Mouse (Mus musculus) layer of hippocampus, adult 18-20 months (tissue): ENCODE data around the gene Ost4. TPM values are rescaled to one million over a fixed set of nuclear protein-coding genes. Genes with fewer than 3 reads are reported as not detected.

ENCODE experiments used
- DNase-seq, 2 experiments: peaks; one replicate each; pipeline ENCODE4 v3.0.0; 2022; ENCODE audit warnings: low spot score in 2 of 2
- long read RNA-seq: library from polyadenylated mRNA; stranded (forward); transcript quantifications from one replicate; pipeline ENCODE4 v2.0.0, GENCODE M21; 2021
- total RNA-seq, 2 experiments: library from RNA; stranded (reverse); gene quantifications; 2 replicates each; pipeline ENCODE4 v1.2.3; 2021

Ost4 gene
- 10 to 100 TPM; 97.5 to 98.5 TPM for total RNA-seq
- long read RNA-seq, transcript Ost4-201 (2 exons, 576 nt) = minor isoform, 9 of 30 reads
- long read RNA-seq, transcript Ost4-202 (3 exons, 1,144 nt) = major isoform, 21 of 30 reads
- long read RNA-seq, partial matches to known transcripts = 0 of 30 reads
- long read RNA-seq, other reads (novel, unspliced or antisense) = 0 of 30 reads

GRCm38 (mm10) chr5:30907413-30908059 lies at the start of gene Ost4:
Gene Ost4, minus strand, starts transcription at chr5:30907788.
- DNase-seq = peak; percentile 96 to 97

DNA sequence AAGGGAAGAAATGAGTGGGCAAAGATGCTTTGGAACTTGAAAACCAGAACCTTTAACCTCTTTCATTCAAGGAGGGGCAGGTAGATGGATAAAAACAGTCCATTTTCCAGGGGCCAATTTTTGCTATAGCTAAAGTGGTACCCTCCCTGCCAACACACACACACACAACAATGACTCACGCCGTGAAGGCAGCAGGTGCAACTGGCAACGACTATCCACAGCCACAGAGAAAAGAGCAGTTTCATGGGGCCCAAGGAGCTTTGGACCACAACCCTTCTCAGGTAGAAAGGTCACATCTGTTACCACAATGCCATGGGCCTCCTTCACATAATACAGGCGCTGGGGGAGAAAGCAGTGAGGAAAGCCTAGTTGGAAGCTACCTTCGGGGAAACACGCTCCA lies 48.2 kb upstream of the Ost4 start:
- no peak for DNase-seq

DNA sequence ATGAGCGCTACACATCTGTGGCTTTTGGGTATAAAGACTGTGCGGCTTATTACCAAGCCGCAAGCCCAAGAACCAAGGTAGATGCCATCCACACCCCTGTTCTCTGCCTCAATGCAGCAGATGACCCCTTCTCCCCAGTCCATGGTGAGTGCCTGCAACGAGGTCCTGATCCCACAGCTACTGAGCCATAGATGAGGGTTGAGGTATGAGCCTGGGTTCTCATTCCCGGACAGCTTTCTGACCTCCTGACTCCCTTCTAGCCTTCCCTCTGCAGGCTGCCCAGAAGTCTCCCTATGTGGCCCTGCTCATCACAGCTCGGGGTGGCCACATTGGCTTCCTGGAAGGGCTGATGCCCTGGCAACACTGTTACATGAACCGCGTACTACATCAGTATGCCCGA lies 47.0 kb upstream of the Ost4 start:
- no peak for DNase-seq

DNA sequence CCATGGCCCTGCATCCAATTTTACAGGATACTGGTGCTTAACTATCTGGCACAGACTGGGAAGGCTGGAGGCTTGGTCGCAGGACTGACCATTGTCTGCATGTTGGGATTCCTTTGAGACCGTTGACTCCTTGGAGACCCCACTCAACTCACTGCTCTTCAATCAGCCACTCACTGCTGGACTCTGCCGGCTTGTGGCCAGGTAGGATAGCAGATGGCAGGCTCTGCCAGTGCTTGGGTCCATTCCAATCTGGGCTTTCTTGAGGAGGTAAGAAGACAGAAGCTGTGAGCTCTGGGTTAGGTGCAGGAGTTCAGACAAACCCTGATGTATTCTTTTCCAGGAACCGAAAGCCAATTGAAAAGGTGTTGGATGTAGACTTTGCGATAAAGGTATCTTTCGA lies 46.5 kb upstream of the Ost4 start:
- DNase-seq = no peak

DNA sequence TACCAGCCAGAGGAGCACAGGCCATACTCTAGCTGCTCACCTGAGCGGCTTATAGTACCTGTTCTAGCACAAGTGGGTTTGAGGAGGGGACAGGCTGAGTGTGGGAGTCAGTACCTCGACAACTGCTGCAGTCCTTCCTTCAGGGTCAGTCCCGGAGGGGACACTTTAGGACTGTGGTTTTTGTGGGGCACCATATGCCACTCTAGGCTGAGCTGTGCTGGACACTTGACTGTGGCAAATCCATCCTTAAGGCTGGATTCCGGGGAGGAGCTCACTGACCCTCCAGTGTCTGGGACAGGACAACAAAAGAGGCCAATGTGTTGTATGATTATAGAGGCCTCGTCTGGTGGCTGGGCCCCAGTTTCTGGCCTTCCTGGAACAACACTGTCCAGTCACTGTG lies 45.0 kb upstream of the Ost4 start:
- no peak for DNase-seq

- DNase-seq = no peak
These were observed 44.1 kb upstream of the Ost4 start for GRCm38 (mm10) chr5:30951706-30952105.

DNA sequence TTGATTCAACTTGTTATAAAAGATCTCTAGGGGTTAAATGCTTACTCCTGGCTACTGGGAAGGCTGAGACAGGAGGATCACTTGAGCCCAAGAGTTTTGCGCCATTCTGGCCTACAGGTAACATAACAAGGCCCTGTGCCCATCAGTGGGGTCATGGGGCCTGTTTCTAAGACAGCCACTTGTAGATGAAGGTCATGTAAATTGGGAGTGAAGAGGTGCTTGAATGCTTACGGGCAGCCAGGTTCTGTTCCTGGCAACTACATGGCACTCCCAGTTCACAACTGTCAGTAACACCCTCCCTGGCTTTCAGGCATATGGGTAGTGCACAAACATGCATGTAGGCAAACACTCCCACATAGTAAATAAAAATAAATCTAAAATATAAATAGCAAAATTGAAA lies 43.3 kb upstream of the Ost4 start:
- DNase-seq = no peak

- DNase-seq = no peak
These were observed 42.9 kb upstream of the Ost4 start for GRCm38 (mm10) chr5:30950451-30950850.

GRCm38 (mm10) chr5:30949654-30950326 lies 42.2 kb upstream of the Ost4 start:
- DNase-seq = peak; percentile 90 to 94

DNA sequence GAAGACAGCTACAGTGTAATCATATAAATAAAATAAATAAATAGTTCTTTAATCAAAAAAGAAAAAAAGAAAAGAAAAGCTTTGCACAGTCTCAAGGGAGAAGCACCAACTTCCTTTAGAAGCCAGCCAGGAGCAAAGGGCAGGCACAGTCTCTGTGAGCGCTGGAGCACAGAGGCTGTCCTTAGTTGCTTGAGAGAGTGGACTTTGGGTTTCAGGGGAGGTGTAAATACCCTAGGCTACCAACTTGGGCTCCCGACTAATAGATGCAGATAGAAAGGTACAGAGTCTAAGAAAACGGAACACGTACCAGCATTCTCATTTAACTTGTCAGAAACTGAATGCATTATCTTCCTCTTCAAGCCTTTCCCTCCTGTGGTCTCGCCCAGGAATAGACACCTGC lies 41.0 kb upstream of the Ost4 start:
- no peak for DNase-seq

DNA sequence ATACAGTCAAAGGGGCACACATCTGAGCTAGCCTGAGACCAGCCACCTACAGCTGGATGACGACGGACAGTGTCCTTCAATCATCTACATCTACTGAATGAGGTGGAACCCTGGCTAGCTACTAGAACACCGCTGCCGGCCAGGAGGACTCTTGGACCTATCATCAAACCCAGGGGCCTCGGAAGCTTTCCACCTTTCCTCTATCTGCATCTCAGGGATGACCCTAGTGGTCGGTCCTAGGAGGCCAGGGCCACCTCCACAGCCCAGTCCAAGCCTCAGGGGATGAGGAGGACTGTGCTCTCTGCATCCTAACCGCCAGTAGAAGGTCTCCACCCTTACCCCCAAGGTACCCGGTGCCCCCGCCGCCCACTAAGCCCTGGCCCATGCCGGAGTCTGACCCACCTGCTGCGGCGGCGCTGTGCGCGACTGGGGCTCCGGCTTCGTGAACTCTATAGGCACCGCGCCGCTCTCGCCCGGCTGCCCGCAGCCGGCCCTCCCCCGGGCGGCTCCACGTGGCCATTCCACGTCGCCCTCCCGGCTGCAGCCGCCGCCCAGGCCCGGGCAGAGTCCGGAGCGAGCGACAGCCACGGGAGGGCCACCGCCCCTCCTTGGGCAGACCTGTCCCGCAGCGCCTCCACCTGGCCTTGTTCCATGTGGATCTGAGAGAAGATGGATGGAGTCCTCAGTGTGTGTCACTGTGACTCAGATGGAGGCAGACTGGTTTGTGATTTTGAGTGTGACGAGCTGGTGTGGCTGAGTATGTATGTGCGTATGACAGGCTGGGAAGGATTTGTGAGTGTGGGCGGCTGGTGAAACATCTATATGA lies 37.6 kb upstream of the Ost4 start, which contains the start of gene Cgref1:
Gene Cgref1 (minus strand): TSS at position 636 of the 826 bp plus-strand sequence.
- peak; percentile 55 to 73 for DNase-seq

GRCm38 (mm10) chr5:30944344-30944743 lies 36.8 kb upstream of the Ost4 start:
- no peak for DNase-seq

DNA sequence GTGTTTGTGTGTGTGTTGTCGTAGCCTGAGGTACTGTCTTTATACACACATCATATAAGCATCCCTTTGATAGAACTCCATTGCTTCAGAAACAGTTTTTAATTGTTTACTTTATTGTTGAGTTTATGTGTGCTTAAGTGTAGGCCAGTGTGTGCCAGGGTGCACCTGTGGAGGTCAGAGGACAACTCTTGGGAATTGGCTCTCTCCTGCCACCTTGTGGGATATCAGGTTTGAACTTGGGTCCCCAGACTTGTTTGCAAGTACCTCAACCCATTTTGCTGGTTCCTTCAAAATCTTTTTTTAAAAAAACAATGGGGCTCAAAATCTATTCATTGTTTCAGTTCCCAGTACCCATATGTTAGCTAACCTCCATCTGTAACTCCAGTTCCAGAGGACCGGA lies 35.4 kb upstream of the Ost4 start:
- DNase-seq = no peak

GRCm38 (mm10) chr5:30934725-30935461 lies 27.3 kb upstream of the Ost4 start:
- no peak for DNase-seq

- DNase-seq = no peak
These were observed 26.1 kb upstream of the Ost4 start for GRCm38 (mm10) chr5:30933705-30934104.

DNA sequence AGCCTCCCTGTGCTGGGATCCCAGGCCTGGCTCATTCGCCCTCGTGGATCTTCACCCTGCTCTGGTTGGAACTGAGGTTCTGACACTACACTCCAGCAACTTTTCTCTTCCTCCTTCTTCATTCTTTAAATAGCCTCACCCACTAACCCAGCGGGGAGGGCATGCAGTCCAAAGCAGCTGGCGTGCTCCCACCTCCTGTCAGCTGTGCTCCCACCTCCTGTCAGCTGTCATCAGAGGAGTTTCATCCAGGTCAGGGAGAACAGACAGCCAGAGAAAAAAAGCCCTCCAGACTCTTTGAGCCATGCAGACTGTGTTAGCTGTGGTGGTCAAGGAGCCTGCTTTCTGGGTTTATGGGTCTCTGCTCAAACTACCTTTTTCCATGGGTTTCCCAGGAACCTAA lies 23.8 kb upstream of the Ost4 start:
- no peak for DNase-seq

DNA sequence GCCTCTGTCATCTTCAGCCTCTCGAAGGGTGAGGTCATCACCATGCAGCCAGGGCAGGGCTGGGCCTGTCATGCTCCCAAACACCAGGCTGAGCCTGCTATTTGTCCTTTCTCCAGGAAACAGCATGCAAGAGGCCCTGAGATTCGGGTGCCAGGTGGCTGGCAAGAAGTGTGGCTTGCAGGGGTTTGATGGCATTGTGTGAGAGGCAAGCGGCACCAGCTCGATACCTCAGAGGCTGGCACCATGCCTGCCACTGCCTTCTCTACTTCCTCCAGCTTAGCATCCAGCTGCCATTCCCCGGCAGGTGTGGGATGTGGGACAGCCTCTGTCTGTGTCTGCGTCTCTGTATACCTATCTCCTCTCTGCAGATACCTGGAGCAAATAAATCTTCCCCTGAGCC lies 23.3 kb upstream of the Ost4 start:
- DNase-seq = no peak

DNA sequence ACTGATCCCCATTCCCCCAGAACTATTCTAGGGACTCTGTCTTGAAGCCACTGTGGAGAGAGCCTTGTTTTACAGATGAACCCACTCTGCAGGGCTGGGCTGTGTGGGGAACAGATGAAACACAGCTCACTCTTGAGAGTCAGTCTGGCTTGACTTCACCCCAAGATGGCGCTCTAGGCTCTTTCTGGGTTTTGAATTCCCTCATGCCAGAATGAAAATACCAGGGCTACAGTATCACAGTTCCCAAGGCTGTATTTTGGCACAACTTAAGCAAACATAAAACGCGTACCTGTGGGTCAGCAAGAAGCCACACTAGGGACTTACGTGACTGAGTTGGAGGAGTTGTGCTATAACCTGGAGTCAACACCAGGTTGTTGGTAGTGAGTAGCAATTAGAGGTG lies 22.5 kb upstream of the Ost4 start:
- peak; percentile 64 to 91 for DNase-seq

- peak in 1 of 2 experiments; percentile 73 for DNase-seq
These were observed 20.4 kb upstream of the Ost4 start for GRCm38 (mm10) chr5:30927945-30928529.

GRCm38 (mm10) chr5:30926073-30926472 lies 18.5 kb upstream of the Ost4 start:
- DNase-seq = no peak

- DNase-seq = no peak
These were observed 17.6 kb upstream of the Ost4 start for GRCm38 (mm10) chr5:30925217-30925616.
